Mouse (Mus musculus) natural killer cell, adult 2 months (primary cell): Measurements from ENCODE around the gene Igsf21.

Experiments used
- DNase-seq, 2 experiments: peaks; one replicate each; pipeline ENCODE4 v3.0.0; 2022; ENCODE audit warnings: low spot score in 2 of 2

Igsf21 gene

GRCm38 (mm10) chr4:139977308-139977781, 269.2 kb downstream of the Igsf21 start:
- DNase-seq, result no peak
